Mouse (Mus musculus) heart, embryonic 11.5 days (tissue): ENCODE results near the gene Mtnr1b. TPM values are rescaled to one million over a fixed set of nuclear protein-coding genes. Genes with fewer than 3 reads are reported as not detected.

ENCODE experiments used
- ATAC-seq: fragments of 200-750 bp; cut with Nextera tagmentation; replicated peaks from 2 replicates; pipeline ENCODE4 v1.8.0; 2017; ENCODE audit warnings: moderate library complexity; ENCODE audit not compliant: insufficient number of reproducible peaks, low FRiP score, low TSS enrichment
- H3K27ac ChIP-seq: fragments of 300-500 bp; sonication (generic); 2 replicates; pipeline ENCODE4 v1.5.1; 2014; ENCODE audit warnings: mild to moderate bottlenecking, low read depth, low read length
- H3K27me3 ChIP-seq: fragments of 300-500 bp; sonication (generic); 2 replicates; pipeline ENCODE4 v1.6.1; 2014; ENCODE audit warnings: mild to moderate bottlenecking, low read length, mixed read lengths; ENCODE audit not compliant: control insufficient read depth, insufficient read depth
- H3K36me3 ChIP-seq: fragments of 300-500 bp; sonication (generic); 2 replicates; pipeline ENCODE4 v1.6.1; 2014; ENCODE audit warnings: mild to moderate bottlenecking, low read length, moderate library complexity, mixed read lengths; ENCODE audit not compliant: control insufficient read depth, insufficient read depth
- H3K4me1 ChIP-seq: fragments of 300-500 bp; sonication (generic); 2 replicates; pipeline ENCODE4 v1.6.1; 2014; ENCODE audit warnings: low read length; ENCODE audit not compliant: control insufficient read depth, insufficient read depth
- H3K4me2 ChIP-seq: fragments of 300-500 bp; sonication (generic); 2 replicates; pipeline ENCODE4 v1.6.1; 2014; ENCODE audit warnings: mild to moderate bottlenecking, moderate library complexity
- H3K4me3 ChIP-seq: fragments of 300-500 bp; sonication (generic); 2 replicates; pipeline ENCODE4 v1.5.1; 2014; ENCODE audit warnings: low read depth, low read length
- H3K9ac ChIP-seq: fragments of 300-500 bp; sonication (generic); 2 replicates; pipeline ENCODE4 v1.6.1; 2014; ENCODE audit warnings: mild to moderate bottlenecking, low read depth, low read length, moderate library complexity
- H3K9me3 ChIP-seq: fragments of 300-500 bp; sonication (generic); replicated peaks from 2 replicates; pipeline ENCODE4 v1.6.1; 2016; ENCODE audit warnings: low read length; ENCODE audit not compliant: control insufficient read depth
- WGBS: fragments of 180-500 bp; shearing (Covaris S2); extraction: QIAGEN DNeasy Blood & Tissue Kit; methylation state at CpG from one replicate; pipeline ENCODE4 v1.1.7; 2014; ENCODE audit not compliant: insufficient replicate concordance; 5-methylcytosine and 5-hydroxymethylcytosine counted together
- polyA plus RNA-seq: library from polyadenylated mRNA; unstranded; fragments of >200 nt; fragmentation: Nextera tagmentation; extraction: Ambion mirVana; gene quantifications from 2 replicates; pipeline ENCODE4 v1.2.1, GENCODE M21; 2014

Mtnr1b gene
- polyA plus RNA-seq, 1 experiment from 2014 or later, result not detected

DNA sequence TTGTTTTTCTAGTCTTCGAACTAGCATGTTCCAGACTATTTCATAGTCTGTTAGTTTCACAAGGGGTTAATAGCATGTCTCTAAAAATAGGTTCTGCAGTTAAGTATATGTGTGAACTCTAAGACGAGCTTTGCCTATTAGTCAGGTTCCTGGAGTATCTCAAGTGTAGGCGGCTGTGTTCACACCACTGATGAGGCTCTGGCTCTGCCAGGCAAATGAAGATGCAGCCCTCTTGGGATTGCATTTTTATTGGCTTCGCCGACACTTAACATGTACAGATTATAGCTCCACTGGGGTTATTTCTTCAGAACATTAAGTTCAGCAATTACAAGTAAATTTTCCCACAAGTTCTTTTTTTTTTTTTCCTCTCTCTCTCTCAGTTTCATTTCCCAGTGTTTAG lies 12.4 kb upstream of the Mtnr1b start:
- H3K9me3 ChIP-seq, result no peaks in the 10 kb centered on the region
- no peak overlapping the region for H3K4me2 ChIP-seq
- H3K4me1 ChIP-seq, result no peaks in the 10 kb centered on the region
- ATAC-seq, result no peak
- no peak overlapping the region for H3K4me3 ChIP-seq
- H3K27ac ChIP-seq, result no peak overlapping the region
- H3K9ac ChIP-seq, result no peak overlapping the region
- WGBS, result 50% methylated on average over 5 of the region's 5 CpGs
- H3K36me3 ChIP-seq, result no peaks in the 10 kb centered on the region
- H3K27me3 ChIP-seq, result no peaks in the 10 kb centered on the region

DNA sequence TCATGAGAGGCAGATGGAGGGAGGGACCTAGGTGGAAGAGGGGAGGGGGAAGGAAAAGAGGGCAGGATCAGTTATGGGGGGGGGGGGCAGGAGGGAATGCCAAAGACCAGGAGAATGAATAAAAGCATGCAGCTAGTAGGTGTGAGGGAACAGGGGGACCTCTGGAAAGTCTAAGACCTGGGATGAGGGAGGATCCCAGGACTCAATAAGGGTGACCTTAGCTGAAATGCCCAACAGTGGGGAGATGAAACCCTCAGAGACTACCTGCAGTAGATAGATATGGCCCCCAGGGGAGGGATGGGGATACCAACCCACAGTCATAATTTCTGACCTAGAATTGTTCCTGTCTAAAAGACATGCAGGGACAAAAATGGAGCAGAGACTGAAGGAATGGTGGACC lies 6.4 kb upstream of the Mtnr1b start:
- no peaks in the 10 kb centered on the region for H3K4me1 ChIP-seq
- H3K27me3 ChIP-seq, result no peaks in the 10 kb centered on the region; the same call in 1 of the 2 replicates
- no peak for ATAC-seq
- H3K4me2 ChIP-seq, result no peak overlapping the region
- H3K9me3 ChIP-seq, result no peaks in the 10 kb centered on the region
- H3K4me3 ChIP-seq, result no peak overlapping the region
- H3K27ac ChIP-seq, result no peak overlapping the region
- no peak overlapping the region for H3K9ac ChIP-seq
- no peaks in the 10 kb centered on the region for H3K36me3 ChIP-seq

- no peaks in the 10 kb centered on the region for H3K9me3 ChIP-seq
- 23% methylated on average over 3 of the region's 3 CpGs for WGBS
Observed at GRCm38 (mm10) chr9:15880160-15880603, 5.8 kb upstream of the Mtnr1b start.

GRCm38 (mm10) chr9:15870013-15870412 lies 4.3 kb downstream of the Mtnr1b start:
- H3K9me3 ChIP-seq, result no peaks in the 10 kb centered on the region
- no peak overlapping the region for H3K4me2 ChIP-seq
- H3K27me3 ChIP-seq, result peaks cover 11% of the 10 kb centered on the region
- H3K9ac ChIP-seq, result no peak overlapping the region
- H3K27ac ChIP-seq, result no peak overlapping the region
- no peaks in the 10 kb centered on the region for H3K36me3 ChIP-seq
- H3K4me3 ChIP-seq, result no peak overlapping the region
- no peak for ATAC-seq
- no peaks in the 10 kb centered on the region for H3K4me1 ChIP-seq
- 36% methylated on average over 4 of the region's 4 CpGs for WGBS

More at GRCm38 (mm10) chr9:15880160-15880603, 5.8 kb upstream of the Mtnr1b start:
- no peak overlapping the region for H3K9ac ChIP-seq
- no peaks in the 10 kb centered on the region for H3K4me1 ChIP-seq
- H3K36me3 ChIP-seq, result no peaks in the 10 kb centered on the region
- no peak overlapping the region for H3K4me3 ChIP-seq
- H3K27me3 ChIP-seq, result no peaks in the 10 kb centered on the region; the same call in none of the 2 replicates
- no peak overlapping the region for H3K4me2 ChIP-seq
- no peak overlapping the region for H3K27ac ChIP-seq
- no peak for ATAC-seq

DNA sequence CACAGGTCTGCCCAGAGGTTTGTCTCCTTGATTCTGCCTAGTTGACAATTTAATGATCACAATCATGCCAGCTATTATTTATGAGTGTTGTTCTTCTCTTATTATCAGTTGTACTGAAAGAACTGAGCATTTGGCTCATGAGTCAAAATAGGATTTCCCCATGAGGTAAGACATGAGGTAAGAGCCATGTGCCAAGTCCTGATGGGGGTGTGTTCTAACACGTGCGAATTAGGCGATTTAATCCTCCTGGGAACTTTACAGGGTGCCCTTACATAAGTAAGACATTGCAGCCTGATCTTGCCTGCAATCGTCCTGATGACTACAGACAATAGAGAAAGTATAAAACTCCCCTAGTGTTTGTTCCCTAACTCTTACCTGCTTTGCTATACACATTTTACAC lies 4.9 kb downstream of the Mtnr1b start:
- WGBS, result 57% methylated on average over 4 of the region's 4 CpGs
- H3K9ac ChIP-seq, result no peak overlapping the region
- no peaks in the 10 kb centered on the region for H3K9me3 ChIP-seq
- no peaks in the 10 kb centered on the region for H3K4me1 ChIP-seq
- H3K27me3 ChIP-seq, result peaks cover 8% of the 10 kb centered on the region
- H3K4me3 ChIP-seq, result no peak overlapping the region
- no peak overlapping the region for H3K4me2 ChIP-seq
- H3K36me3 ChIP-seq, result no peaks in the 10 kb centered on the region
- ATAC-seq, result no peak
- no peak overlapping the region for H3K27ac ChIP-seq

DNA sequence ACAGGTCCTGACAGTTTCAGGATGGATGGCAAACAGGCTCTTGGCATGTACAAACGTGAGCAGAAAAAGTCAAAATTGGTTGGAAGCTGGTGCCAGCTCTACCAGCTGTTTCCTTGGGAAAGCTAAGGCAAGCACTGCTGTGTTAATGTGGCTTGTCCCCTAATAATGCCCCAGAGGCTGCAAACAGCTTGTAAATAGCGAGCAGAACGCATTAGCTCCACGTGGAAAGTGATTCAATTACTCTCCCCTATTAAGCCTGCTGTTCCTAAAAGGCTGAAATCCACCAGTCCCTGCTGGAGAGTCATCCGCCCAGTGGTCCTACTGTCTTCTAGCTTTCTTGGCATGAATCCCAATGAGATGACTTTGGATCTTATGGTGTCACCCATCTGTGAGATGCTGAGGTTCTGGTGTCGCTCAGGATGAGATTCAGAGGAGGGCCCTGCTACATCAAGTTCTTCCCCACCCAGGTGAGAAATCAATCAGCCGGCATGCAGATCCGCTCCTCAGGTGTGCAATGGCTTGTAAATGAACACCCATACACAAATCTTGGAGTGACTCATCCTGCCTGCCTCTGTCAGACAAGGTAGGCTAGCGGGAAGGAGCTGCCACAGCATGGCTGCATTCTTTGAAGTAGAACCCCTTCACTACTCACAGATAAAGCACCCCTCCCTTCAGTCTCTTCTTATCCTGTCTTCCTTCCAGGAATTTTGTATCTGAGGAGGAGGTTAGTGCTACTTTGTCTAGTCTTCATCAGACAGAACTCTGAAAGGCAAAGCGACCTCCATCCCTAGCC lies 7.9 kb downstream of the Mtnr1b start:
- 72% methylated on average over 10 of the region's 10 CpGs for WGBS
- ATAC-seq, result no peak
- H3K4me1 ChIP-seq, result no peaks in the 10 kb centered on the region
- H3K27ac ChIP-seq, result no peak overlapping the region
- H3K9me3 ChIP-seq, result no peaks in the 10 kb centered on the region
- no peak overlapping the region for H3K4me3 ChIP-seq
- H3K9ac ChIP-seq, result no peak overlapping the region
- H3K36me3 ChIP-seq, result no peaks in the 10 kb centered on the region
- H3K4me2 ChIP-seq, result no peak overlapping the region
- H3K27me3 ChIP-seq, result peaks cover 2% of the 10 kb centered on the region; the same call in 1 of the 2 replicates

DNA sequence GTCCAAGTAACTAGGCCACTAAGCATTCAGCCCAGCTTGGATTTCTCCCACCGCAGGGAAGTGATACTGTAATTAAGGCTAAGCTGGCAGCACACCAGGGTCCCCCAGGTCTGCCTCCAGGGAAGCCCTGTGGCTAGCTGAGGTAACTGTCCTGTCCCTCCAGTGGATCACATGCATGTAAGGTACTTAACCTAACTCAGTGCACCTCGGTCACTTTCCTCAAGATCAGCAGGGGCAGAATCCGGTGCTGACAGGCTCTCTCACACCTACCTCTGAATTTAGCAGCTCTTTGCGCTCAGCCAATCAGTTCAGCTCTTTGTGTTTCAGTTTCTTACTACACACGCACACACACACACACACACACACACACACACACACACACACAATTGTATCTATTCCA lies 13.0 kb downstream of the Mtnr1b start:
- Histone ChIP-seq H3K4me1 (no peaks in the 10 kb centered on the region), H3K27ac (no peak overlapping the region), H3K27me3 (no peaks in the 10 kb centered on the region), H3K4me2 (no peak overlapping the region; the same call in 1 of the 2 replicates), H3K9ac (no peak overlapping the region), H3K4me3 (no peak overlapping the region), H3K9me3 (no peaks in the 10 kb centered on the region), H3K36me3 (no peaks in the 10 kb centered on the region)
- WGBS, result 38% methylated on average over 5 of the region's 5 CpGs
- 0 out of 2 replicates have a peak, but pooled peaks have one; percentile 35 for ATAC-seq

GRCm38 (mm10) chr9:15850749-15851148 lies 23.6 kb downstream of the Mtnr1b start:
- H3K27ac ChIP-seq, result no peak overlapping the region
- H3K36me3 ChIP-seq, result no peaks in the 10 kb centered on the region
- H3K4me2 ChIP-seq, result no peak overlapping the region
- no peak for ATAC-seq
- H3K9me3 ChIP-seq, result no peaks in the 10 kb centered on the region
- no peaks in the 10 kb centered on the region for H3K4me1 ChIP-seq
- H3K4me3 ChIP-seq, result no peak overlapping the region
- H3K27me3 ChIP-seq, result no peaks in the 10 kb centered on the region
- H3K9ac ChIP-seq, result no peak overlapping the region

DNA sequence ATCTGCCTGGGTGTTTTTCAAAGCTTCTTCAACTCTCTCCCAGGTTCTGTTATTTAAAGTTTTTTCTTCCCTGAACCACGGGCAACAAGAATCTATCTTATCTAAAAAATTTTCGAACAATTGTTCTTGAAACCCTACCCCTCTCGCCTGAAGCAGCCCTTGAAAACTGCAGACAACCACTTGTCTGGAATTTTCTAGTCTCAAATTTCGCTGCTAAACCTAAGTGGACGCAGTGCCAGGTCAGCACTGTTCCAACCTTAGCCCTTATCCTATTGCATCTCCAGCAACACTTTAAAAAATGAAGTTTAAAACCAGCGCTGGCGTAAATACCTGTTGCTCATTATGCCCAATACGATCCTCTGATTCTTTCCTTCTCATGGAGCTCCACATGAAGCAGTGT lies 29.0 kb downstream of the Mtnr1b start:
- no peak for ATAC-seq
- H3K4me2 ChIP-seq, result no peak overlapping the region
- H3K27me3 ChIP-seq, result no peaks in the 10 kb centered on the region
- no peaks in the 10 kb centered on the region for H3K4me1 ChIP-seq
- H3K27ac ChIP-seq, result no peak overlapping the region
- no peaks in the 10 kb centered on the region for H3K36me3 ChIP-seq
- H3K4me3 ChIP-seq, result no peak overlapping the region
- no peaks in the 10 kb centered on the region for H3K9me3 ChIP-seq
- 53% methylated on average over 8 of the region's 8 CpGs for WGBS
- H3K9ac ChIP-seq, result no peak overlapping the region
